Mouse (Mus musculus): ENCODE results near the gene Efcab11. TPM values are rescaled to one million over a fixed set of nuclear protein-coding genes. Genes with fewer than 3 reads are reported as not detected.

Efcab11 gene
- polyA plus RNA-seq, 1 experiment from 2014 or later = 6.4 TPM

DNA sequence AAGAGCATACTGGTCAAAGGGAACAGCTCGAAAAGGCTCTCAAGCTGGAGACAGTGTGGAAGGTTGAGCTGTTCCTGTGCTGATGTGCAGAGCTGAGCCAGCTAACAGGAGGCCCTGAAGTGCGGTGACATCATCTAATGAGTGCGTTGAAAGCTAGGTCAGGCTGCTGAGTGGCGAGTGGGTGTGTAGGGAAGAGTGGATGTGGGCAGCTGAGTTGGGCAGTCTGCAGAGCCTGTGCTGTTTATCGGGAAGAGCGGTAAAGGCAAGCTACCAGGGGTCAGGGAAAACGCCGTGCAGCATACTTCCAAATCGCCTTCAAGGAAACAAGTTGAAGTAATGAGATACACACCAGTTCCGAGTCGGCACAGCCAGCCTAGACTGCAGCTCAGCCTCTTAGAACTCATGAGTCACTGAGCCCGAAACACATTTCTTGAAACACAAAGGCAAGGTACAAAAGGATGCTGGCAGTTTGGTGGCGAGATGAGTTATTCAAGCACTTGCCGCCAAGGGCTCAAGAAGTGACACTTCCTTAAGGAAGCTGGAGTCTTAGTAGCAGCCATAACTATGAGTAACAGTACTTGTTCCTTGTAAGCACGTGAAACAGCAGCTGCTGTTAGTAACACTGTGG lies 33.7 kb upstream of the Efcab11 start:
- no peaks in the 10 kb centered on the region for H3K27me3 ChIP-seq (ENCODE audit: control insufficient read depth, insufficient read depth, low read length)

DNA sequence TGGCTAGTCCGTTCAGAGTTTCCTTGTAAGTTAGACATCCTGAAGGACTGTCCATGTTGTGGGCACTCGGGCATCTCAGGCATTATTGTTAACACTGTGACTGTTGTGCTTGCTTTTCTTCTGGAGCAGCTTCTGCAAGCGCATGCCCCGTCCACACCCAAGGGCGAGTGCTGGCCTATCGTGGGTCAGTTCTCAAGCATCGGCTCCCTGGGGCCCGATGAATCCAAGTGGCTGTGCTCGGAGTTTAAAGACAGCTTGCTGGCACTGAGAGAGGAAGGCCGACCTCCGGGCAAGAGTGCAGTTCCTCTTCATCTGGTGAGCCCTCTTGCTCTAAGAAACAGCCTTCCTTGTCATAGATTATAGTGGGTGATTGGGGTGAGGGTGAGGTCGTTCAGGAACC lies 27.2 kb upstream of the Efcab11 start:
- H3K4me2 ChIP-seq (replicated peaks) = no peak overlapping the region
- no peak for DNase-seq (ENCODE audit: low spot score)
- no peak overlapping the region for H3K27ac ChIP-seq
- ATAC-seq (ENCODE audit: low FRiP score) = no peak
- H3K36me3 ChIP-seq (replicated peaks; ENCODE audit: control insufficient read depth, insufficient read depth) = peaks cover 86% of the 10 kb centered on the region
- no peaks in the 10 kb centered on the region for H3K27me3 ChIP-seq (ENCODE audit: control insufficient read depth, insufficient read depth, low read length)
- H3K9ac ChIP-seq = no peak overlapping the region
- no peaks in the 10 kb centered on the region for H3K4me1 ChIP-seq (replicated peaks; ENCODE audit: control insufficient read depth, insufficient read depth, low read length)
- no peaks in the 10 kb centered on the region for H3K9me3 ChIP-seq (ENCODE audit: control insufficient read depth, low read length)
- no peak overlapping the region for H3K4me3 ChIP-seq (replicated peaks; ENCODE audit: low read length)
- 89% methylated on average over 12 of the region's 12 CpGs for WGBS

More for the DNA sequence above, 33.7 kb upstream of the Efcab11 start:
- Histone ChIP-seq H3K27ac (no peak overlapping the region), H3K4me1 (replicated peaks; ENCODE audit: control insufficient read depth, insufficient read depth, low read length) (no peaks in the 10 kb centered on the region), H3K9ac (no peak overlapping the region), H3K36me3 (replicated peaks; ENCODE audit: control insufficient read depth, insufficient read depth) (peaks cover 56% of the 10 kb centered on the region), H3K9me3 (ENCODE audit: control insufficient read depth, low read length) (no peaks in the 10 kb centered on the region), H3K4me2 (replicated peaks) (no peak overlapping the region), H3K4me3 (replicated peaks; ENCODE audit: low read length) (no peak overlapping the region)
- WGBS = 87% methylated on average over 15 of the region's 15 CpGs
- no peak for DNase-seq (ENCODE audit: low spot score)
- ATAC-seq (ENCODE audit: low FRiP score) = no peak

- no peak overlapping the region for H3K4me2 ChIP-seq (replicated peaks)
- H3K4me1 ChIP-seq (replicated peaks; ENCODE audit: control insufficient read depth, insufficient read depth, low read length) = no peaks in the 10 kb centered on the region
- H3K27me3 ChIP-seq (ENCODE audit: control insufficient read depth, insufficient read depth, low read length) = no peaks in the 10 kb centered on the region
- H3K36me3 ChIP-seq (replicated peaks; ENCODE audit: control insufficient read depth, insufficient read depth) = peaks cover 73% of the 10 kb centered on the region
- WGBS = 85% methylated on average over 5 of the region's 5 CpGs
- H3K9me3 ChIP-seq (ENCODE audit: control insufficient read depth, low read length) = no peaks in the 10 kb centered on the region
- H3K4me3 ChIP-seq (replicated peaks; ENCODE audit: low read length) = no peak overlapping the region
- H3K27ac ChIP-seq = no peak overlapping the region
- ATAC-seq (ENCODE audit: low FRiP score) = no peak
- H3K9ac ChIP-seq = no peak overlapping the region
- no peak for DNase-seq (ENCODE audit: low spot score)
These were observed 20.3 kb upstream of the Efcab11 start for GRCm38 (mm10) chr12:99904537-99904936.

DNA sequence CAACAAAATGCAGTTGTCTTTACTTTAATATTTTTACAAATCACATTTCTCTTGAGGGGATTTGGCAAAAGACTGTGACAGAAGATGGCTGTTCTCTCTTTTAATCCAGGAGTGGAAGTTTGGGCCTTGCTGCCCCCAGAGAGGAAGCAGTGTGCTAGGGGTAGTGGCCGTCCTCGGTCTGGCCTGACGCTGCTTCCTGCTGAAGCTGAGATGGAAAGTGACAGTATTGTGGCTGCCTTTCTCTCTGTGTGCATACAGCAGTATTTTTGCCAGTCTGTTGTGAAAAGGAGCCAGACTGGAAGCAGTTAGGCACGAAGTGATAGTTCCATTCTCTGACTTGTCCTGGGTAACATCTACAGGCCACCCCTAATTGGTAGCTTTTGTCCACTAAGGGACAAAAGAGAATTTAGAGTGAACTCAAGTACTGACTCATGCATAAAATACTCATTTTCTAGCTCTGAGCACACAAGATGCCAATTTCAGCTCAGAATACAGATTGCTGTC lies 18.7 kb upstream of the Efcab11 start:
- no peak overlapping the region for H3K27ac ChIP-seq
- H3K36me3 ChIP-seq (replicated peaks; ENCODE audit: control insufficient read depth, insufficient read depth) = peaks cover 79% of the 10 kb centered on the region
- WGBS = 70% methylated on average over 4 of the region's 4 CpGs
- H3K4me1 ChIP-seq (replicated peaks; ENCODE audit: control insufficient read depth, insufficient read depth, low read length) = no peaks in the 10 kb centered on the region
- no peak overlapping the region for H3K9ac ChIP-seq
- DNase-seq (ENCODE audit: low spot score) = no peak
- H3K27me3 ChIP-seq (ENCODE audit: control insufficient read depth, insufficient read depth, low read length) = no peaks in the 10 kb centered on the region
- no peaks in the 10 kb centered on the region for H3K9me3 ChIP-seq (ENCODE audit: control insufficient read depth, low read length)
- H3K4me3 ChIP-seq (replicated peaks; ENCODE audit: low read length) = no peak overlapping the region
- no peak overlapping the region for H3K4me2 ChIP-seq (replicated peaks)
- ATAC-seq (ENCODE audit: low FRiP score) = no peak

DNA sequence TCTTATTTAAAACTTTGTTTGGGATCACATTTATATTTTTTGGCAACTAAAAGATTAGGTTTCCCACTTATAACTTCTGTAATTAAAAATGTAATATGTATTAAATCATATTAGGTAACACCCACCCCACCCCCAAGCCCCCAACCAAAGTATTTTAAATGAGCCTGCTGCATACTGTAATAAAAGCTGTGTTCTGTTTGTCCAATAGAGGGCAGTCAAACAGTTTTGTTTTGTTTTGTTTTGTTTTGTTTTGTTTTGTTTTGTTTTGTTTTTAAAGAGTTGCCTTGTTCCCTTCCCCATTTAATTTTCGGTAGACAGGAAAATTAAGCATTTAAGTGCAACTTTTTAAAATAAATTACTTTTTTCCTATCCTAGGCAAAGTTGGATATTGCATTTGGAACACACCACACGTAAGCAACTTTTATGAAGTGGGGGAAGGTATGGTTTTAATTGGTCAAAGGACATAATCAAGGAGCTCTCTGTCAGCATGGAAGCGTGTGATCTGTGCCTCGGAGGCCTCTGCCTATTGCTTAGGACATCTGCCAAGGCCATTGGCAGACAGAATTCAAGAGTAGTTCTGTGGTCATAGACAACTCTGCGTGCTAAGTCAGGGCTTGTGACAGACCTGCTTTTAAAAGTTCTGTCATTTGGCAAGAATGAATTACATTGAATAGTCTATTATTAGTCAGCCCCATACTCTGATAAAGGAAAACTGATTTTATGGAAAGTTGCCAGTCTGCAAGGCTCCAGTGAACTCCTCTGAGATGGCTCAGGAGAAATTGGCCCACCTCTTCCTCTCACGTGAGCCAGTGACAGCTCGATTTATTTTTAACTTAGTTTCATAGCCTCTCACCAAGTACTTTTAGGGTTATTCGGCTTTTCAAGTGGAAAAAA lies 18.0 kb upstream of the Efcab11 start:
- Histone ChIP-seq H3K9ac (no peak overlapping the region), H3K4me2 (replicated peaks) (no peak overlapping the region), H3K27me3 (ENCODE audit: control insufficient read depth, insufficient read depth, low read length) (no peaks in the 10 kb centered on the region), H3K9me3 (ENCODE audit: control insufficient read depth, low read length) (no peaks in the 10 kb centered on the region), H3K27ac (no peak overlapping the region), H3K4me3 (replicated peaks; ENCODE audit: low read length) (no peak overlapping the region), H3K4me1 (replicated peaks; ENCODE audit: control insufficient read depth, insufficient read depth, low read length) (no peaks in the 10 kb centered on the region), H3K36me3 (replicated peaks; ENCODE audit: control insufficient read depth, insufficient read depth) (peaks cover 79% of the 10 kb centered on the region)
- ATAC-seq (ENCODE audit: low FRiP score) (no peak), DNase-seq (ENCODE audit: low spot score) (no peak)
- WGBS = 81% methylated on average over 8 of the region's 8 CpGs

DNA sequence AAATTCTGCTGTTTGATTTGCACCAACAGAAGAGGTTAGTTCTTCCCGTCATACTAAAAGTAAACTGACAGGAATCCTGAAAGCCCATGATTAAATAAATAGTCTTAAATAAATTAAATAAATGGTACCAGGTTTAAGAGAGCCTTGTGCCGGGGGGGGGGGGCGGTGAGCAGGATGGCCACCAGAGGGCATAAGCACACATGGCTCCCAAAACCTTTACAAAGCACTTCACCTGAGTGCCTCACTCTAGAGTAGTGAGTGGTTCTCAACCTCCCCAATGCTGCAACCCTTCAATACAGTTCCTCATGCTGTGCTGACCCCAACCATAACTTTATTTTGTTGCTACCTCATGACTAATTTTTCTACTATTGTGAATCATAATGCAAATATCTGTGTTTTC lies 15.8 kb upstream of the Efcab11 start:
- DNase-seq (ENCODE audit: low spot score) (no peak), ATAC-seq (ENCODE audit: low FRiP score) (no peak)
- no peak overlapping the region for H3K27ac ChIP-seq
- no peaks in the 10 kb centered on the region for H3K9me3 ChIP-seq (ENCODE audit: control insufficient read depth, low read length)
- H3K9ac ChIP-seq = no peak overlapping the region
- no peak overlapping the region for H3K4me2 ChIP-seq (replicated peaks)
- H3K4me1 ChIP-seq (replicated peaks; ENCODE audit: control insufficient read depth, insufficient read depth, low read length) = no peaks in the 10 kb centered on the region
- no peaks in the 10 kb centered on the region for H3K27me3 ChIP-seq (ENCODE audit: control insufficient read depth, insufficient read depth, low read length)
- H3K4me3 ChIP-seq (replicated peaks; ENCODE audit: low read length) = no peak overlapping the region
- peaks cover 75% of the 10 kb centered on the region for H3K36me3 ChIP-seq (replicated peaks; ENCODE audit: control insufficient read depth, insufficient read depth)
- WGBS = 52% methylated on average over 2 of the region's 3 CpGs

DNA sequence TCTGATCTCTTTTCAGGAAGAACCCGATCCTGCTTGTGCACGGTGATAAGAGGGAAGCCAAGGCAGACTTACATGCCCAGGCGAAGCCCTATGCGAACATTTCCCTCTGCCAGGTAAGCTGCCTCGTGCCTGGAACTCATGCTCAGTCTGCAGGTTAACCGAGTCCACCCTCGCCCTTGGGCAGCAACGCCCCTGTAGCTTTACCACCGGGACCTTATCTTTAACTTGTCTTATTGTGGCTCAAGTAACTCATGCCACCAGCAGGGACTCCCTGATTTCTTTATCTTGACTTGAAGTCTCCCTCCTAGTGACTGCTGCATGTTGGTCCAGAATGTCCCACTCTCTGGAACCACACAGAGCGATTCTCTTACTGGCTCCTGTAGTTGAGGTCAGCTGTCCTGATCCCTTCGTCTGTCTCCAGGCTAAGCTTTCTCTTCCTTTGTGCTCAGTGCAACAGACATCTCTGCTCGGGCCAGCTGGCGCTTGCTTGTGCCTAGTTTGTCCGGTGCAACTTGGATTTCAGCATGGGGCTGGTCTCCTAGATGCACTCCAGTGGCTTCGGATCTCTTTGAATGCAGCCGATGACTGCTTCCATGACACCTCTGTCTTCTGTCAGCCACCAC lies 14.1 kb upstream of the Efcab11 start:
- ATAC-seq (ENCODE audit: low FRiP score) = no peak
- Histone ChIP-seq H3K36me3 (replicated peaks; ENCODE audit: control insufficient read depth, insufficient read depth) (peaks cover 82% of the 10 kb centered on the region), H3K9ac (no peak overlapping the region), H3K4me2 (replicated peaks) (no peak overlapping the region), H3K4me3 (replicated peaks; ENCODE audit: low read length) (no peak overlapping the region), H3K4me1 (replicated peaks; ENCODE audit: control insufficient read depth, insufficient read depth, low read length) (no peaks in the 10 kb centered on the region), H3K27me3 (ENCODE audit: control insufficient read depth, insufficient read depth, low read length) (no peaks in the 10 kb centered on the region), H3K9me3 (ENCODE audit: control insufficient read depth, low read length) (no peaks in the 10 kb centered on the region), H3K27ac (no peak overlapping the region)
- 87% methylated on average over 16 of the region's 16 CpGs for WGBS
- DNase-seq (ENCODE audit: low spot score) = no peak

DNA sequence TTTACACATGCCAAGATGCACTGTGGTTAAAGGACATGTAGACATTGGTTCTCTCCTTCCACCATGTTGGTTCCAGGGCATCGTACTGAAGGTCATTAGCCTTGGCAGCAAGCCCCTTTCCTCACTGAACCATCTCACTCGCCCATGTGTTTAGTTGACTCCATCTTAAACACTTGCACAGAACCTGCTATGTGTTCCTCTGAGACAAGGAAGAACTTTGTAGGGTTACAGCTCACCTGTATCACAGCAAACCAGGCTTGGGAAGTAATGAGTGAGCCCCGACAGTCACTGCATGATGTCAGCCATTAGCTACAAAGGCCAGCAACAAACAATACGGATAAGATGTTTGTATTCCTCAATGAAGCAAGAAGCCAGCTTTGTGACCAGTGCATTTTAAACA lies 13.6 kb upstream of the Efcab11 start:
- 89% methylated on average over 4 of the region's 4 CpGs for WGBS
- Histone ChIP-seq H3K27ac (no peak overlapping the region), H3K9ac (no peak overlapping the region), H3K9me3 (ENCODE audit: control insufficient read depth, low read length) (no peaks in the 10 kb centered on the region), H3K4me2 (replicated peaks) (no peak overlapping the region), H3K36me3 (replicated peaks; ENCODE audit: control insufficient read depth, insufficient read depth) (peaks cover 86% of the 10 kb centered on the region), H3K4me1 (replicated peaks; ENCODE audit: control insufficient read depth, insufficient read depth, low read length) (no peaks in the 10 kb centered on the region), H3K4me3 (replicated peaks; ENCODE audit: low read length) (no peak overlapping the region), H3K27me3 (ENCODE audit: control insufficient read depth, insufficient read depth, low read length) (no peaks in the 10 kb centered on the region)
- ATAC-seq (ENCODE audit: low FRiP score) (no peak), DNase-seq (ENCODE audit: low spot score) (no peak)

DNA sequence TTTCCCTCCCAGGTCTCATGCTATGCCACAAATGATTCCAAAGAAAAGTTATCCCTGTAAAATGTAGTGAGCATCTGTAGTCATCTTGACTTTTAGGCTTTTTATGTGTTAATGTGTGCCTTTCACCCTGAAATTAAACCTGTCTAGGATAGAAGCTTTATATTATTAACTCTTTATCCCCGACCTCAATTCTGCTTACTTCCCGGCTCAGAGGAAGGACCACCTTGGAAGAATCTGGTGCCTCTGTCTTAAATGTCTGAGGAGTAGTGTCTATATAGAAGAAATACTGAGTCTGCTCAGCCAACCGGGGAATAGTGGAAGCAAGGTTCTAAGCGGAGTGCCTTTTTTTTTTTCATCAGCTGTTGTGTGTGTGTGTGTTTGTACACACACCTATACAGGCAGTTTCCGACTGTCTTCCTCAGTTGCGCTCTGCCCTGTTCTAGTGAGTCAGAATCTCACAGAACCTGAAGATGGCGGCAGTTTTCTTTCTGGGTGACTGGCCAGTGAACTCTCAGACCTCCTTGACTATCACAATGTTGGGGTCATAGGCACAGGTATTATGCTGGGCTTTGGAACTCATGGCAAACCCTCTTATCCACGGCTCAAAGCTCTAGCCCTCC lies 1.2 kb upstream of the Efcab11 start:
- H3K9me3 ChIP-seq (ENCODE audit: control insufficient read depth, low read length) = no peaks in the 10 kb centered on the region
- H3K27ac ChIP-seq = no peak overlapping the region; the same call in 1 of the 2 replicates
- WGBS = 42% methylated on average over 8 of the region's 8 CpGs
- H3K27me3 ChIP-seq (ENCODE audit: control insufficient read depth, insufficient read depth, low read length) = no peaks in the 10 kb centered on the region
- peak overlapping the region; percentile 86 for H3K4me2 ChIP-seq (replicated peaks)
- no peak for DNase-seq (ENCODE audit: low spot score)
- peak overlapping the region; percentile 89 for H3K9ac ChIP-seq
- peak overlapping the region; percentile 86 for H3K4me3 ChIP-seq (replicated peaks; ENCODE audit: low read length)
- no peaks in the 10 kb centered on the region; the same call in 1 of the 2 replicates for H3K36me3 ChIP-seq (replicated peaks; ENCODE audit: control insufficient read depth, insufficient read depth)
- no peak for ATAC-seq (ENCODE audit: low FRiP score)
- H3K4me1 ChIP-seq (replicated peaks; ENCODE audit: control insufficient read depth, insufficient read depth, low read length) = peaks cover 15% of the 10 kb centered on the region
